Mouse (Mus musculus): ENCODE data around the gene Timmdc1.

- TF ChIP-seq POLR2A (IDR thresholded peaks at IDR 0.05; ENCODE audit: insufficient read depth, low read depth, low read length), result no peak
- TF ChIP-seq CTCF (IDR thresholded peaks at IDR 0.05), result no peak
- no peak for TF ChIP-seq EP300 (IDR thresholded peaks at IDR 0.05; ENCODE audit: insufficient read depth, low read depth, low read length)
Observed at GRCm38 (mm10) chr16:38510846-38511245, 11.6 kb downstream of the Timmdc1 start.
